Mouse (Mus musculus) lung, embryonic 15.5 days (tissue): ENCODE results near the gene Nos1. TPM values are rescaled to one million over a fixed set of nuclear protein-coding genes. Genes with fewer than 3 reads are reported as not detected.

Experiments
- ATAC-seq: fragments of 200-750 bp; cut with Nextera tagmentation; 2 replicates; pipeline ENCODE4 v1.8.0; 2017; ENCODE audit warnings: moderate number of reproducible peaks, borderline replicate concordance; ENCODE audit not compliant: low FRiP score, low TSS enrichment; ENCODE audit errors: extremely low read depth
- H3K27ac ChIP-seq: fragments of 300-500 bp; sonication (generic); 2 replicates; pipeline ENCODE4 v1.5.1; 2015; ENCODE audit warnings: moderate library complexity, mild to moderate bottlenecking, inconsistent platforms
- H3K27me3 ChIP-seq: fragments of 300-500 bp; sonication (generic); 2 replicates; pipeline ENCODE4 v1.6.1; 2015; ENCODE audit warnings: inconsistent platforms
- H3K36me3 ChIP-seq: fragments of 300-500 bp; sonication (generic); 2 replicates; pipeline ENCODE4 v1.6.1; 2015; ENCODE audit warnings: inconsistent platforms
- H3K4me1 ChIP-seq: fragments of 300-500 bp; sonication (generic); 2 replicates; pipeline ENCODE4 v1.6.1; 2015; ENCODE audit warnings: inconsistent platforms
- H3K4me2 ChIP-seq: fragments of 300-500 bp; sonication (generic); 2 replicates; pipeline ENCODE4 v1.6.1; 2015; ENCODE audit warnings: inconsistent platforms, mild to moderate bottlenecking, moderate library complexity
- H3K4me3 ChIP-seq: fragments of 300-500 bp; sonication (generic); 2 replicates; pipeline ENCODE4 v1.5.1; 2015; ENCODE audit warnings: mild to moderate bottlenecking, inconsistent platforms
- H3K9ac ChIP-seq: fragments of 300-500 bp; sonication (generic); 2 replicates; pipeline ENCODE4 v1.6.1; 2015; ENCODE audit warnings: inconsistent platforms
- H3K9me3 ChIP-seq: fragments of 300-500 bp; sonication (generic); 2 replicates; pipeline ENCODE4 v1.6.1; 2016; ENCODE audit warnings: inconsistent platforms
- WGBS: fragments of 180-500 bp; shearing (Covaris S2); methylation state at CpG from one replicate; pipeline ENCODE4 v1.1.7; 2015; 5-methylcytosine and 5-hydroxymethylcytosine counted together
- polyA plus RNA-seq: library from polyadenylated mRNA; unstranded; fragments of >200 nt; fragmentation: Nextera tagmentation; extraction: Ambion mirVana; gene quantifications from 2 replicates; pipeline ENCODE4 v1.2.1, GENCODE M21; 2015

Gene Nos1
- polyA plus RNA-seq, 1 experiment from 2014 or later, result 0.11 TPM

- Histone ChIP-seq H3K27ac (no peak overlapping the region), H3K4me2 (no peak overlapping the region), H3K27me3 (no peaks in the 10 kb centered on the region), H3K9ac (no peak overlapping the region), H3K4me3 (no peak overlapping the region), H3K36me3 (no peaks in the 10 kb centered on the region), H3K4me1 (peaks cover 7% of the 10 kb centered on the region; the same call in 1 of the 2 replicates), H3K9me3 (no peaks in the 10 kb centered on the region)
- ATAC-seq, result no peak
- WGBS, result 21% methylated on average over 13 of the region's 13 CpGs
Observed at GRCm38 (mm10) chr5:117900921-117901705, 120.3 kb downstream of the Nos1 start.

GRCm38 (mm10) chr5:117903534-117903933, 122.7 kb downstream of the Nos1 start:
- Histone ChIP-seq H3K9me3 (no peaks in the 10 kb centered on the region), H3K4me2 (no peak overlapping the region), H3K9ac (no peak overlapping the region), H3K4me1 (no peaks in the 10 kb centered on the region), H3K27me3 (no peaks in the 10 kb centered on the region), H3K36me3 (no peaks in the 10 kb centered on the region), H3K27ac (no peak overlapping the region), H3K4me3 (no peak overlapping the region)
- no peak for ATAC-seq
- 26% methylated on average over 7 of the region's 7 CpGs for WGBS

GRCm38 (mm10) chr5:117905728-117906127, 124.9 kb downstream of the Nos1 start:
- Histone ChIP-seq H3K4me3 (no peak overlapping the region), H3K9ac (no peak overlapping the region), H3K4me1 (no peaks in the 10 kb centered on the region), H3K27ac (no peak overlapping the region), H3K4me2 (no peak overlapping the region), H3K27me3 (no peaks in the 10 kb centered on the region), H3K36me3 (no peaks in the 10 kb centered on the region), H3K9me3 (no peaks in the 10 kb centered on the region)
- ATAC-seq, result no peak
- 71% methylated on average over 4 of the region's 4 CpGs for WGBS

- no peak overlapping the region for H3K4me3 ChIP-seq
- H3K27ac ChIP-seq, result no peak overlapping the region
- no peak for ATAC-seq
- no peak overlapping the region for H3K4me2 ChIP-seq
- H3K27me3 ChIP-seq, result no peaks in the 10 kb centered on the region
- H3K9ac ChIP-seq, result no peak overlapping the region
- H3K36me3 ChIP-seq, result no peaks in the 10 kb centered on the region
- H3K9me3 ChIP-seq, result no peaks in the 10 kb centered on the region
- 46% methylated on average over 4 of the region's 4 CpGs for WGBS
- H3K4me1 ChIP-seq, result no peaks in the 10 kb centered on the region
Observed at GRCm38 (mm10) chr5:117909524-117909923, 128.7 kb downstream of the Nos1 start.

- no peaks in the 10 kb centered on the region for H3K27me3 ChIP-seq
- H3K9ac ChIP-seq, result no peak overlapping the region
- H3K9me3 ChIP-seq, result no peaks in the 10 kb centered on the region
- H3K27ac ChIP-seq, result no peak overlapping the region
- no peak for ATAC-seq
- H3K4me2 ChIP-seq, result no peak overlapping the region
- WGBS, result 83% methylated on average over 5 of the region's 5 CpGs
- no peak overlapping the region for H3K4me3 ChIP-seq
- H3K36me3 ChIP-seq, result no peaks in the 10 kb centered on the region
- no peaks in the 10 kb centered on the region for H3K4me1 ChIP-seq
Observed at GRCm38 (mm10) chr5:117916349-117916748, 135.5 kb downstream of the Nos1 start.

GRCm38 (mm10) chr5:117916906-117917305, 136.1 kb downstream of the Nos1 start:
- no peak overlapping the region for H3K27ac ChIP-seq
- no peak overlapping the region for H3K9ac ChIP-seq

GRCm38 (mm10) chr5:117921786-117922528, 141.1 kb downstream of the Nos1 start:
- Histone ChIP-seq H3K4me3 (no peak overlapping the region), H3K4me2 (no peak overlapping the region), H3K36me3 (no peaks in the 10 kb centered on the region), H3K9ac (no peak overlapping the region), H3K27ac (no peak overlapping the region), H3K27me3 (no peaks in the 10 kb centered on the region), H3K9me3 (no peaks in the 10 kb centered on the region), H3K4me1 (no peaks in the 10 kb centered on the region)
- 73% methylated on average over 12 of the region's 12 CpGs for WGBS
- no peak for ATAC-seq

More at GRCm38 (mm10) chr5:117916906-117917305, 136.1 kb downstream of the Nos1 start:
- no peak overlapping the region for H3K4me2 ChIP-seq
- no peaks in the 10 kb centered on the region for H3K9me3 ChIP-seq
- 59% methylated on average over 3 of the region's 3 CpGs for WGBS
- H3K4me3 ChIP-seq, result no peak overlapping the region
- ATAC-seq, result no peak
- H3K27me3 ChIP-seq, result no peaks in the 10 kb centered on the region
- no peaks in the 10 kb centered on the region for H3K36me3 ChIP-seq
- no peaks in the 10 kb centered on the region for H3K4me1 ChIP-seq

GRCm38 (mm10) chr5:117923688-117924087, 142.9 kb downstream of the Nos1 start:
- Histone ChIP-seq H3K4me1 (no peaks in the 10 kb centered on the region), H3K4me3 (no peak overlapping the region), H3K27me3 (no peaks in the 10 kb centered on the region), H3K27ac (no peak overlapping the region), H3K9ac (no peak overlapping the region), H3K36me3 (no peaks in the 10 kb centered on the region), H3K4me2 (no peak overlapping the region), H3K9me3 (no peaks in the 10 kb centered on the region)
- ATAC-seq, result no peak
- 35% methylated on average over 6 of the region's 6 CpGs for WGBS

GRCm38 (mm10) chr5:117928553-117928952, 147.7 kb downstream of the Nos1 start:
- Histone ChIP-seq H3K4me2 (no peak overlapping the region), H3K36me3 (no peaks in the 10 kb centered on the region), H3K4me1 (no peaks in the 10 kb centered on the region), H3K4me3 (no peak overlapping the region), H3K27me3 (peaks cover 3% of the 10 kb centered on the region; the same call in 1 of the 2 replicates), H3K27ac (no peak overlapping the region), H3K9ac (no peak overlapping the region), H3K9me3 (no peaks in the 10 kb centered on the region)
- no peak for ATAC-seq
- WGBS, result 89% methylated on average over 2 of the region's 2 CpGs

GRCm38 (mm10) chr5:117932222-117932621, 151.4 kb downstream of the Nos1 start:
- Histone ChIP-seq H3K4me1 (no peaks in the 10 kb centered on the region), H3K27me3 (peaks cover 3% of the 10 kb centered on the region; the same call in 1 of the 2 replicates), H3K9ac (no peak overlapping the region), H3K9me3 (no peaks in the 10 kb centered on the region), H3K4me3 (no peak overlapping the region), H3K27ac (no peak overlapping the region), H3K4me2 (no peak overlapping the region), H3K36me3 (no peaks in the 10 kb centered on the region)
- 71% methylated on average over 2 of the region's 2 CpGs for WGBS
- no peak for ATAC-seq

- WGBS, result 5% methylated on average over 8 of the region's 9 CpGs
- Histone ChIP-seq H3K27ac (no peak overlapping the region), H3K9me3 (no peaks in the 10 kb centered on the region), H3K9ac (no peak overlapping the region), H3K4me3 (no peak overlapping the region), H3K4me1 (no peaks in the 10 kb centered on the region), H3K27me3 (peaks cover 5% of the 10 kb centered on the region; the same call in 1 of the 2 replicates), H3K36me3 (no peaks in the 10 kb centered on the region), H3K4me2 (no peak overlapping the region)
- ATAC-seq, result no peak
Observed at GRCm38 (mm10) chr5:117932862-117933261, 152.0 kb downstream of the Nos1 start.

- no peaks in the 10 kb centered on the region for H3K36me3 ChIP-seq
- no peak for ATAC-seq
- 49% methylated on average over 16 of the region's 16 CpGs for WGBS
- no peak overlapping the region for H3K9ac ChIP-seq
- no peak overlapping the region for H3K4me3 ChIP-seq
- H3K27me3 ChIP-seq, result peaks cover 5% of the 10 kb centered on the region; the same call in 1 of the 2 replicates
- no peaks in the 10 kb centered on the region for H3K4me1 ChIP-seq
- no peak overlapping the region for H3K27ac ChIP-seq
- H3K9me3 ChIP-seq, result no peaks in the 10 kb centered on the region
- H3K4me2 ChIP-seq, result no peak overlapping the region
Observed at GRCm38 (mm10) chr5:117936346-117936745, 155.5 kb downstream of the Nos1 start.
